Comparison of ENCODE assay signal across 8 mouse cellular contexts in the genomic region with DNA sequence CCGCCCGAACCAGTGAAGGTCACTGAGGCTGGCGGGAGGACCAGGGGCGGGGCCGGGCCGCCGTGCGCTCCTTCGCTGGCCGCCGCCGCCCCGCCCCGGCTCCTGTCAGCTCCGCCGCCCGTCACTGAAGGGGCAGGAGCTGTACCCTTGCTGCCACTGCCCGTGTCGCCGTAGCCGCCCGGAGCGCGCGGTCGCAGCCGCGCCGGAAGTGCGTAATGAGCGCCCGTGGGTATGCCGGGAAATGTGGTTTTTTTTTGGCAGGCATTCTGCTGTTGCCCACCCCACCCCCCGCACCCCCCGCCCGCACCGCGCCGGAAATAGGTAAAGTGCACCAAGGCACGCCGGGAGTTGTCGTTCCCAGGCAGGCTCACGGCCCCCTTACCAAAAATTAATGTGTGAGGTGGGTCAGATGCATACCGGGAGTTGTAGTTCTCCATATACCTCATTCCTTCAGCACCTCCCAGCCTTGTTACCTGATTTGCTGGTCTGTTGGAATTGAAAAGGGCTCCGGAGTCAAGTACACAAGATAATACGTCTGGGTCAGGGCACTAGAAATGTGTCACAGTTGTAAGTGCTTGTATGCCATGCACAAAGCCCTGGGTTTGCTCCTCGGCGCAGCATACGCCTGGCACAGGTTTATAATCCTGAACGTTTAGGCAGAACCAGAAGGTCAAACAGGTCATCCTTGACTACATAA. TPM values are rescaled to one million over a fixed set of nuclear protein-coding genes. Genes with fewer than 3 reads are reported as not detected.
A peak's percentile ranks its signal among the peaks of the same experiment; 100 is the strongest.
DNase-seq lines count a peak whose midpoint lies in the region; ATAC-seq lines count a peak whose summit lies in the region.

TSS of gene Ubac1 (minus strand) at position 187 of the 697 bp plus-strand sequence.

- H3K27me3 ChIP-seq in hindbrain, embryonic 11.5 days (ENCODE audit: control insufficient read depth, insufficient read depth, low read length): no peaks in the 10 kb centered on the region

- peak; percentile 95 for ATAC-seq in hindbrain, embryonic 11.5 days (ENCODE audit: low FRiP score)

- peak within 1 kb of the TSS; percentile 81 for H3K4me3 ChIP-seq in hindbrain, embryonic 11.5 days (ENCODE audit: low read depth, low read length)

- DNase-seq in Muller cell, postnatal 12 days (ENCODE audit: inconsistent ontology term): peak; percentile 93
- DNase-seq in cerebellum, adult 9-11 months: peak; percentile 97
- peak; percentile 86 to 92 for DNase-seq in frontal cortex, adult 2 months (ENCODE audit: extremely low spot score in 1 of 2, low spot score in 1 of 2)
- peak; percentile 93 for DNase-seq in hindbrain, embryonic 11.5 days (ENCODE audit: low spot score)
- peak; percentile 85 to 88 for DNase-seq in layer of hippocampus, postnatal 10 days (ENCODE audit: low spot score in 2 of 2)
- DNase-seq in lung, postnatal 10 days: peak; percentile 93
- peak; percentile 90 for DNase-seq in ovary, postnatal 36 days (ENCODE audit: low spot score)
- DNase-seq in thymus, postnatal 25 days: peak; percentile 89

- H3K9ac ChIP-seq in hindbrain, embryonic 11.5 days (ENCODE audit: low read depth, low read length): peak within 1 kb of the TSS; percentile 83

- WGBS in hindbrain, embryonic 11.5 days: 5% methylated on average over 50 of the region's 50 CpGs

- H3K27ac ChIP-seq in hindbrain, embryonic 11.5 days (ENCODE audit: low read depth, low read length): peak within 1 kb of the TSS; percentile 71

- 0 out of 2 replicates have a peak, but pooled peaks cover 2% of the 10 kb centered on the region for H3K4me1 ChIP-seq in hindbrain, embryonic 11.5 days (replicated peaks; ENCODE audit: control insufficient read depth, insufficient read depth, low read length)

- H3K9me3 ChIP-seq in hindbrain, embryonic 11.5 days (ENCODE audit: control insufficient read depth, low read length): no peaks in the 10 kb centered on the region

- H3K36me3 ChIP-seq in hindbrain, embryonic 11.5 days (ENCODE audit: control insufficient read depth, insufficient read depth, low read length): no peaks in the 10 kb centered on the region

- H3K4me2 ChIP-seq in hindbrain, embryonic 11.5 days (replicated peaks; ENCODE audit: low read depth, low read length): peak within 1 kb of the TSS; percentile 82

RNA-seq across cellular contexts. Expression of gene Ubac1, which starts in this region (rescaled TPM):
- 78.1 and 79.7 TPM in 2 replicates for polyA plus RNA-seq in frontal cortex, adult 2 months (2012; rRNA removed)
- 106 and 111 TPM in 2 replicates for polyA plus RNA-seq in hindbrain, embryonic 11.5 days (2014; fragmentation: Nextera tagmentation; extraction: Ambion mirVana)
- 10 to 100 TPM; 70.1 to 70.8 TPM for total RNA-seq in layer of hippocampus, postnatal 10 days (2021)

Comparison
In these comparisons a context has a peak if more than half of its experiments do, and no peak if none do; other contexts are left out.
1. Peak in every context shown above with its lines: DNase-seq, ATAC-seq, H3K4me3 ChIP-seq and H3K27ac ChIP-seq.